Mouse (Mus musculus): ENCODE data around the gene Man2a2. TPM values are rescaled to one million over a fixed set of nuclear protein-coding genes. Genes with fewer than 3 reads are reported as not detected.

Gene Man2a2
- polyA plus RNA-seq, 1 experiment: 40.4 TPM

- DNase-seq: no peak
- TF ChIP-seq CTCF (conservative IDR thresholded peaks at IDR 0.05; ENCODE audit: insufficient read depth, insufficient read length, low read depth, low read length): no peak
- no peak for TF ChIP-seq POLR2A (IDR thresholded peaks at IDR 0.05; ENCODE audit: low read depth, low read length)
- Histone ChIP-seq H3K27ac (ENCODE audit: insufficient read depth, low read depth, low read length) (peak overlapping the region; percentile 13; the same call in 1 of the 2 replicates), H3K27me3 (replicated peaks; ENCODE audit: control insufficient read depth, insufficient read depth, low read length) (no peaks in the 10 kb centered on the region), H3K36me3 (ENCODE audit: control insufficient read depth, insufficient read depth, low read length) (no peaks in the 10 kb centered on the region), H3K4me1 (ENCODE audit: control insufficient read depth, insufficient read depth, low read length) (peaks cover 2% of the 10 kb centered on the region; the same call in 1 of the 2 replicates), H3K4me3 (ENCODE audit: insufficient read depth, low read depth, low read length) (peak overlapping the region; percentile 79; the same call in 1 of the 2 replicates)
- WGBS: 57% methylated on average over 4 of the region's 4 CpGs
These were observed 1.2 kb downstream of the Man2a2 start for GRCm38 (mm10) chr7:80369967-80370431.

- 55% methylated on average over 5 of the region's 5 CpGs for WGBS
- DNase-seq: no peak
- peaks cover 2% of the 10 kb centered on the region; the same call in 1 of the 2 replicates for H3K4me1 ChIP-seq (ENCODE audit: control insufficient read depth, insufficient read depth, low read length)
- no peak overlapping the region for H3K27ac ChIP-seq (ENCODE audit: insufficient read depth, low read depth, low read length)
- H3K4me3 ChIP-seq (ENCODE audit: insufficient read depth, low read depth, low read length): no peak overlapping the region
- no peaks in the 10 kb centered on the region for H3K27me3 ChIP-seq (replicated peaks; ENCODE audit: control insufficient read depth, insufficient read depth, low read length)
- no peaks in the 10 kb centered on the region for H3K36me3 ChIP-seq (ENCODE audit: control insufficient read depth, insufficient read depth, low read length)
- TF ChIP-seq POLR2A (IDR thresholded peaks at IDR 0.05; ENCODE audit: low read depth, low read length) (no peak), CTCF (conservative IDR thresholded peaks at IDR 0.05; ENCODE audit: insufficient read depth, insufficient read length, low read depth, low read length) (no peak)
These were observed 1.7 kb downstream of the Man2a2 start for GRCm38 (mm10) chr7:80369461-80369860.

- TF ChIP-seq CTCF (conservative IDR thresholded peaks at IDR 0.05; ENCODE audit: insufficient read depth, insufficient read length, low read depth, low read length) (no peak), POLR2A (IDR thresholded peaks at IDR 0.05; ENCODE audit: low read depth, low read length) (no peak)
- 68% methylated on average over 20 of the region's 20 CpGs for WGBS
- H3K4me1 ChIP-seq (ENCODE audit: control insufficient read depth, insufficient read depth, low read length): peaks cover 2% of the 10 kb centered on the region; the same call in 1 of the 2 replicates
- no peaks in the 10 kb centered on the region for H3K27me3 ChIP-seq (replicated peaks; ENCODE audit: control insufficient read depth, insufficient read depth, low read length)
- DNase-seq: no peak
- H3K4me3 ChIP-seq (ENCODE audit: insufficient read depth, low read depth, low read length): no peak overlapping the region
- no peaks in the 10 kb centered on the region for H3K36me3 ChIP-seq (ENCODE audit: control insufficient read depth, insufficient read depth, low read length)
- no peak overlapping the region for H3K27ac ChIP-seq (ENCODE audit: insufficient read depth, low read depth, low read length)
These were observed 2.3 kb downstream of the Man2a2 start for GRCm38 (mm10) chr7:80368635-80369421.

DNA sequence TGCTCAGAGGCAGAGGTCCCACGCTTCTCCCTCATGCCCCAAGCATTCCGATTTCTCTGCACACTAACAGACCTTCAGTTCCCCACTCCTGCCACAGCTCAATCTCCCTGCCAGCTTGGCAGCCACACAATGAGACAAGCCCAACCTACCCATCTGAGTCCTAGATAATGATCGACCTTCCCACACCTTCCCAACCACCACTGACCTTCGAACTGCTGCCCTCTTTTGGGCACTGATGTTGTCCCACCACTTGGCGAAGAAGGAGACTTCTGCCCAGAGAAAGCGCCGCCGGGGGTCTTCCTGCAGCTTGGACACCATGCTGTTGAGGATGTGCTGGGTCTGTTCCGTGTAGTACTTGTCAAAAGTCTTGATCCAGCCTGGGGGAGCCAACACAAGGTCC lies 3.2 kb downstream of the Man2a2 start:
- DNase-seq: no peak
- peaks cover 2% of the 10 kb centered on the region; the same call in 1 of the 2 replicates for H3K4me1 ChIP-seq (ENCODE audit: control insufficient read depth, insufficient read depth, low read length)
- no peaks in the 10 kb centered on the region for H3K36me3 ChIP-seq (ENCODE audit: control insufficient read depth, insufficient read depth, low read length)
- WGBS: 83% methylated on average over 9 of the region's 9 CpGs
- H3K27ac ChIP-seq (ENCODE audit: insufficient read depth, low read depth, low read length): no peak overlapping the region
- H3K27me3 ChIP-seq (replicated peaks; ENCODE audit: control insufficient read depth, insufficient read depth, low read length): no peaks in the 10 kb centered on the region
- no peak for TF ChIP-seq POLR2A (IDR thresholded peaks at IDR 0.05; ENCODE audit: low read depth, low read length)
- TF ChIP-seq CTCF (conservative IDR thresholded peaks at IDR 0.05; ENCODE audit: insufficient read depth, insufficient read length, low read depth, low read length): no peak
- H3K4me3 ChIP-seq (ENCODE audit: insufficient read depth, low read depth, low read length): no peak overlapping the region

DNA sequence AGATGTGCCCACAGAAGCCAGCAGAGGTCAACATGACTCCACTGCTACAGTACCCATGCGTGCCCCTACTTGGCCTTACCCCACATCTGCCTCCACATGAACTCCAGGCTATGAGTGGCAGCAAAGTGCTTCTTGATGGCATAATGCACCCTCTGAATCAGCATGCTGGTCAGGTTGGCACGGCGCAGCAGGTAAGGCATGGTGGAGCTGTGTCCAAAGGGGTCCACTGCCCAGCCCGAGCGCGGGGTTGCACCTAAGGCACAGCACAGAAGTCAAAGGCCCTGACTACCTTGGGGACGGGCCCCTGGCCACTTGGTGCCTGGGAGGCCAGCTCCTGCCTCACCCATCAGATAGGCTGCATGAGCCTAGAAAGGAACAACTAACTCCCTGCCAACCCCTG lies 3.9 kb downstream of the Man2a2 start:
- 98% methylated on average over 7 of the region's 7 CpGs for WGBS
- H3K4me3 ChIP-seq (ENCODE audit: insufficient read depth, low read depth, low read length): no peak overlapping the region
- no peaks in the 10 kb centered on the region for H3K27me3 ChIP-seq (replicated peaks; ENCODE audit: control insufficient read depth, insufficient read depth, low read length)
- no peak for DNase-seq
- TF ChIP-seq CTCF (conservative IDR thresholded peaks at IDR 0.05; ENCODE audit: insufficient read depth, insufficient read length, low read depth, low read length) (no peak), POLR2A (IDR thresholded peaks at IDR 0.05; ENCODE audit: low read depth, low read length) (no peak)
- H3K36me3 ChIP-seq (ENCODE audit: control insufficient read depth, insufficient read depth, low read length): no peaks in the 10 kb centered on the region
- H3K4me1 ChIP-seq (ENCODE audit: control insufficient read depth, insufficient read depth, low read length): peaks cover 2% of the 10 kb centered on the region; the same call in 1 of the 2 replicates
- H3K27ac ChIP-seq (ENCODE audit: insufficient read depth, low read depth, low read length): no peak overlapping the region

DNA sequence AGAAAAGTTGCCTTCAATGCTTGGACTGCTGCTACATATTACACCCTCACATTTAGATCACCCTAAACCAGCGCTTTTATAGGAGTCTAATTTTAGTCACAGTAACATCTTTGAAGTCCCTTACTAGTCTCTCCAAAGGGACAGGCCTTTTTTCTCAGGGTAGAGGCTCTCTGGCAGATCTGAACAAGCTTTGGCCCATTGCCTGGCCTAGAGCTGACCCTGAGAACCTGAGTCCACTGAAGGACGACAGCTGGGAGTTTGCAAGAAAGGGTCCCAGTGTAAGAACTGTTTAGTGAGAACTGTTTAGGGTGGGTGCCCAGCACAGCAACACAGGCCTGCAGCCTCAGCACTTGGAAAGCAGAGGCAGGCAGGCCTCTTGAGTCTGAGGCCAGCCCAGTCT lies 5.4 kb downstream of the Man2a2 start:
- Histone ChIP-seq H3K27ac (ENCODE audit: insufficient read depth, low read depth, low read length) (no peak overlapping the region), H3K36me3 (ENCODE audit: control insufficient read depth, insufficient read depth, low read length) (no peaks in the 10 kb centered on the region), H3K4me3 (ENCODE audit: insufficient read depth, low read depth, low read length) (no peak overlapping the region), H3K27me3 (replicated peaks; ENCODE audit: control insufficient read depth, insufficient read depth, low read length) (no peaks in the 10 kb centered on the region), H3K4me1 (ENCODE audit: control insufficient read depth, insufficient read depth, low read length) (no peaks in the 10 kb centered on the region)
- no peak for TF ChIP-seq POLR2A (IDR thresholded peaks at IDR 0.05; ENCODE audit: low read depth, low read length)
- TF ChIP-seq CTCF (conservative IDR thresholded peaks at IDR 0.05; ENCODE audit: insufficient read depth, insufficient read length, low read depth, low read length): no peak
- WGBS: 56% methylated on average over 2 of the region's 2 CpGs
- peak; percentile 50 for DNase-seq

- Histone ChIP-seq H3K4me1 (ENCODE audit: control insufficient read depth, insufficient read depth, low read length) (no peaks in the 10 kb centered on the region), H3K27ac (ENCODE audit: insufficient read depth, low read depth, low read length) (no peak overlapping the region), H3K36me3 (ENCODE audit: control insufficient read depth, insufficient read depth, low read length) (no peaks in the 10 kb centered on the region), H3K27me3 (replicated peaks; ENCODE audit: control insufficient read depth, insufficient read depth, low read length) (no peaks in the 10 kb centered on the region), H3K4me3 (ENCODE audit: insufficient read depth, low read depth, low read length) (no peak overlapping the region)
- WGBS: 55% methylated on average over 3 of the region's 3 CpGs
- no peak for TF ChIP-seq CTCF (conservative IDR thresholded peaks at IDR 0.05; ENCODE audit: insufficient read depth, insufficient read length, low read depth, low read length)
- TF ChIP-seq POLR2A (IDR thresholded peaks at IDR 0.05; ENCODE audit: low read depth, low read length): no peak
- DNase-seq: no peak
These were observed 10.7 kb downstream of the Man2a2 start for GRCm38 (mm10) chr7:80360435-80360834.
